Mouse (Mus musculus): ENCODE measurements around the gene Tmem63b.

- TF ChIP-seq CTCF (IDR thresholded peaks at IDR 0.05; ENCODE audit: low read depth, low read length) = 0 out of 2 replicates have a peak, but pooled peaks have one; percentile 3
- no peak for TF ChIP-seq POLR2A (IDR thresholded peaks at IDR 0.05; ENCODE audit: extremely low read depth, insufficient read depth, low read length)
Observed at GRCm38 (mm10) chr17:45671821-45672220, 14.9 kb downstream of the Tmem63b start.

Measured in liver, adult 2 months (tissue).